ENCODE assay signal across 16 mouse cellular contexts in genomic region chr7:127611011-127611410, GRCm38 (mm10).
"Had no signal": no experiment of that assay in that cellular context is flagged by ENCODE, and none has a peak within 500 bp of the region (broad histone marks: within the 10 kb centered on the region; RNA-seq: fewer than 3 reads in every experiment).

No protein-coding gene starts in this region.

- DNase-seq: kidney, adult 18-20 months; kidney, adult 9 months; kidney, postnatal 36 days; left cerebral cortex, postnatal 4 days; lung, adult 18-20 months; lung, postnatal 14 days; lung, postnatal 4 days; midbrain, embryonic 14.5 days; thymus, postnatal 25 days had no signal

- H3K27ac ChIP-seq: kidney, postnatal 0 days; limb, embryonic 12.5 days; limb, embryonic 15.5 days; liver, embryonic 12.5 days; liver, embryonic 15.5 days; lung, embryonic 15.5 days had no signal

- H3K4me2 ChIP-seq: limb, embryonic 12.5 days; limb, embryonic 15.5 days; liver, embryonic 12.5 days; liver, embryonic 15.5 days; lung, embryonic 15.5 days; midbrain, embryonic 11.5 days had no signal

- H3K27me3 ChIP-seq: limb, embryonic 12.5 days; limb, embryonic 15.5 days; lung, embryonic 15.5 days had no signal

- H3K9ac ChIP-seq: limb, embryonic 12.5 days; limb, embryonic 15.5 days; liver, embryonic 12.5 days; liver, embryonic 15.5 days; lung, embryonic 15.5 days had no signal

- H3K9me3 ChIP-seq: limb, embryonic 15.5 days; liver, embryonic 15.5 days; lung, embryonic 15.5 days had no signal

- H3K4me3 ChIP-seq: limb, embryonic 12.5 days; limb, embryonic 15.5 days; liver, embryonic 12.5 days; liver, embryonic 15.5 days; lung, embryonic 15.5 days had no signal

- ATAC-seq: liver, embryonic 12.5 days had no signal
